Mouse (Mus musculus) CH12.LX (cell line): ENCODE measurements at regions not wholly inside any gene's neighbourhood (a gene's known extent, or its start where the extent isn't known, plus 50 kb on each side); places are given as distances from the start of the nearest gene placed in this dataset.
A peak's percentile ranks its signal among the peaks of the same experiment; 100 is the strongest.

Source experiments
- DNase-seq: peaks from one replicate; pipeline ENCODE4 v3.0.0-alpha.2; 2013; ENCODE audit errors: extremely low read depth
- H3K27ac ChIP-seq: 2 replicates; pipeline ENCODE4 v1.5.1; 2012; ENCODE audit warnings: low read depth, mild to moderate bottlenecking, control low read depth, moderate library complexity; ENCODE audit not compliant: insufficient read depth
- H3K27me3 ChIP-seq: replicated peaks from 2 replicates; pipeline ENCODE3; 2012; ENCODE audit warnings: inconsistent platforms
- H3K36me3 ChIP-seq, 2 experiments: replicated peaks in 1 of 2; 2 replicates each; pipeline versions ENCODE3 to v1.6.1; 2012; ENCODE audit warnings: inconsistent platforms in 1 of 2, low read length in 1 of 2, mild to moderate bottlenecking in 1 of 2, mixed read lengths in 1 of 2, moderate library complexity in 1 of 2; ENCODE audit not compliant: control insufficient read depth in 1 of 2, insufficient read depth in 1 of 2
- H3K4me1 ChIP-seq, 2 experiments: 2 replicates each; pipeline ENCODE4 v1.6.1; 2012; ENCODE audit warnings: inconsistent platforms in 1 of 2, moderate library complexity in 1 of 2; ENCODE audit not compliant: insufficient read depth in 2 of 2, control insufficient read depth in 1 of 2
- H3K4me2 ChIP-seq: 2 replicates; pipeline ENCODE4 v1.6.1; 2012; ENCODE audit warnings: low read depth, mild to moderate bottlenecking, control low read depth; ENCODE audit not compliant: poor library complexity, insufficient read depth, severe bottlenecking
- H3K4me3 ChIP-seq, 3 experiments: fragments of 150-350 bp in 1 of 3; sonication (generic) in 1 of 3; replicated peaks in 1 of 3; 2 replicates each; pipeline versions ENCODE3 to v1.5.1; 2011 to 2012; ENCODE audit warnings: low read depth in 2 of 3, low read length in 2 of 3, mild to moderate bottlenecking in 2 of 3, moderate library complexity in 2 of 3, control low read depth in 1 of 3, improper control_type of control experiment in 1 of 3, inconsistent platforms in 1 of 3, mixed read lengths in 1 of 3; ENCODE audit not compliant: poor library complexity in 1 of 3
- H3K79me2 ChIP-seq: replicated peaks from 2 replicates; pipeline ENCODE4 v1.6.1; 2012; ENCODE audit warnings: mild to moderate bottlenecking, moderate library complexity; ENCODE audit not compliant: control insufficient read depth, poor library complexity, insufficient read depth, severe bottlenecking; ENCODE audit errors: extremely low read depth
- H3K9ac ChIP-seq: 2 replicates; pipeline ENCODE4 v1.6.1; 2012; ENCODE audit warnings: low read depth, mild to moderate bottlenecking, control low read depth, moderate library complexity; ENCODE audit not compliant: insufficient read depth
- H3K9me3 ChIP-seq: replicated peaks from 2 replicates; pipeline ENCODE3; 2012; ENCODE audit warnings: low read length, inconsistent platforms, mixed read lengths
- CTCF ChIP-seq, 2 experiments: IDR thresholded peaks in 1 of 2; conservative IDR thresholded peaks in 1 of 2; 2 replicates each; pipeline ENCODE4 v1.5.1; 2011 to 2012; ENCODE audit warnings: low read depth in 2 of 2, low read length in 2 of 2, improper control_type of control experiment in 1 of 2, inconsistent platforms in 1 of 2, mild to moderate bottlenecking in 1 of 2, moderate library complexity in 1 of 2
- E2F4 ChIP-seq: IDR thresholded peaks from 2 replicates; pipeline ENCODE4 v1.6.1; 2011; ENCODE audit warnings: low read depth, low read length, improper control_type of control experiment; ENCODE audit not compliant: insufficient replicate concordance
- ELF1 ChIP-seq: IDR thresholded peaks from 2 replicates; pipeline ENCODE4 v1.6.1; 2014; ENCODE audit warnings: low read depth, mild to moderate bottlenecking, inconsistent platforms, low read length, improper control_type of control experiment
- EP300 ChIP-seq: IDR thresholded peaks from 2 replicates; pipeline ENCODE4 v1.6.1; 2011; ENCODE audit warnings: low read length, improper control_type of control experiment
- ETS1 ChIP-seq: conservative IDR thresholded peaks from 2 replicates; pipeline ENCODE4 v1.6.1; 2012; ENCODE audit warnings: low read depth, mild to moderate bottlenecking, inconsistent platforms, low read length, improper control_type of control experiment, moderate library complexity
- GABPA ChIP-seq: IDR thresholded peaks from 2 replicates; pipeline ENCODE4 v1.6.1; 2012; ENCODE audit warnings: low read depth, low read length, improper control_type of control experiment, inconsistent platforms; ENCODE audit not compliant: insufficient replicate concordance
- HCFC1 ChIP-seq: IDR thresholded peaks from 2 replicates; pipeline ENCODE4 v1.6.1; 2012; ENCODE audit warnings: low read depth, mild to moderate bottlenecking, inconsistent platforms, low read length, improper control_type of control experiment
- IRF4 ChIP-seq: IDR thresholded peaks from 2 replicates; pipeline ENCODE4 v1.6.1; 2014; ENCODE audit warnings: low read depth, mild to moderate bottlenecking, inconsistent platforms, low read length, improper control_type of control experiment
- JUN ChIP-seq: IDR thresholded peaks from 2 replicates; pipeline ENCODE4 v1.6.1; 2011; ENCODE audit warnings: low read depth, mild to moderate bottlenecking, low read length, improper control_type of control experiment, moderate library complexity; ENCODE audit not compliant: insufficient read depth
- JUND ChIP-seq: conservative IDR thresholded peaks from 2 replicates; pipeline ENCODE4 v1.6.1; 2011; ENCODE audit warnings: low read depth, low read length, improper control_type of control experiment
- MAX ChIP-seq: IDR thresholded peaks from 2 replicates; pipeline ENCODE4 v1.6.1; 2011; ENCODE audit warnings: low read length, improper control_type of control experiment
- MEF2A ChIP-seq: IDR thresholded peaks from 2 replicates; pipeline ENCODE4 v1.6.1; 2014; ENCODE audit warnings: low read depth, mild to moderate bottlenecking, inconsistent platforms, low read length, improper control_type of control experiment, borderline replicate concordance
- MYC ChIP-seq: IDR thresholded peaks from 2 replicates; pipeline ENCODE4 v1.6.1; 2011; ENCODE audit warnings: low read depth, mild to moderate bottlenecking, improper control_type of control experiment, low read length
- NRF1 ChIP-seq: IDR thresholded peaks from 2 replicates; pipeline ENCODE4 v1.6.1; 2014; ENCODE audit warnings: low read depth, mild to moderate bottlenecking, inconsistent platforms, low read length, improper control_type of control experiment, moderate library complexity
- POLR2A ChIP-seq: IDR thresholded peaks from 2 replicates; pipeline ENCODE4 v1.6.1; 2011; ENCODE audit warnings: low read depth, mild to moderate bottlenecking, improper control_type of control experiment, low read length
- POLR2AphosphoS2 ChIP-seq: IDR thresholded peaks from 2 replicates; pipeline ENCODE4 v1.6.1; 2011; ENCODE audit warnings: low read depth, low read length, improper control_type of control experiment
- RAD21 ChIP-seq: IDR thresholded peaks from 2 replicates; pipeline ENCODE4 v1.6.1; 2011; ENCODE audit warnings: low read depth, mild to moderate bottlenecking, low read length, improper control_type of control experiment, moderate library complexity
- RCOR1 ChIP-seq: conservative IDR thresholded peaks from 2 replicates; pipeline ENCODE4 v1.6.1; 2012; ENCODE audit warnings: low read depth, mild to moderate bottlenecking, inconsistent platforms, low read length, improper control_type of control experiment
- TBP ChIP-seq: conservative IDR thresholded peaks from 2 replicates; pipeline ENCODE4 v1.6.1; 2011; ENCODE audit warnings: low read depth, low read length, improper control_type of control experiment
- TCF12 ChIP-seq: IDR thresholded peaks from 2 replicates; pipeline ENCODE4 v1.6.1; 2014; ENCODE audit warnings: low read depth, mild to moderate bottlenecking, inconsistent platforms, low read length, improper control_type of control experiment
- UBTF ChIP-seq: IDR thresholded peaks from 2 replicates; pipeline ENCODE4 v1.6.1; 2012; ENCODE audit warnings: low read depth, mild to moderate bottlenecking, inconsistent platforms, low read length, improper control_type of control experiment, moderate library complexity
- USF1 ChIP-seq: IDR thresholded peaks from 2 replicates; pipeline ENCODE4 v1.6.1; 2014; ENCODE audit warnings: low read depth, mild to moderate bottlenecking, inconsistent platforms, low read length, improper control_type of control experiment
- USF2 ChIP-seq: conservative IDR thresholded peaks from 2 replicates; pipeline ENCODE4 v1.6.1; 2011; ENCODE audit warnings: low read depth, low read length, improper control_type of control experiment
- ZMIZ1 ChIP-seq: IDR thresholded peaks from 2 replicates; pipeline ENCODE4 v1.6.1; 2012; ENCODE audit warnings: low read depth, mild to moderate bottlenecking, inconsistent platforms, low read length, improper control_type of control experiment
- ZNF384 ChIP-seq: IDR thresholded peaks from 2 replicates; pipeline ENCODE4 v1.6.1; 2012; ENCODE audit warnings: low read depth, low read length, improper control_type of control experiment, inconsistent platforms
- dilution Hi-C: fragments of 300-500 bp; cut with MboI; formaldehyde crosslinking; loops from 2 replicates; pipeline ENCODE4 v1.14.3; 2020; ENCODE audit warnings: low sequenced_read_pairs; ENCODE audit not compliant: extremely low pct_unique_long_range_greater_than_20kb, extremely low pct_ligation_motif_present
- in situ Hi-C: fragments of 300-500 bp; cut with MboI; formaldehyde crosslinking; loops from 3 replicates; pipeline ENCODE4 v1.14.3; 2019; ENCODE audit warnings: low sequenced_read_pairs, low pct_ligation_motif_present, low pct_unique_long_range_greater_than_20kb, mixed read lengths

GRCm38 (mm10) chr15:96045561-96045960 is 241.8 kb upstream of the Arid2 start:
- H3K9me3 ChIP-seq: no peaks in the 10 kb centered on the region
- peak overlapping the region; percentile 57 for H3K27ac ChIP-seq
- no peaks in the 10 kb centered on the region for H3K27me3 ChIP-seq
- dilution Hi-C loops (no loop called here), in situ Hi-C loops (no loop called here)
- H3K36me3 ChIP-seq: no peaks in the 10 kb centered on the region
- no peak overlapping the region for H3K9ac ChIP-seq
- peaks cover 5 to 21% of the 10 kb centered on the region in 2 experiments for H3K4me1 ChIP-seq
- H3K4me3 ChIP-seq: no peak overlapping the region
- H3K79me2 ChIP-seq: no peaks in the 10 kb centered on the region
- peak; percentile 53 for DNase-seq
- TF ChIP-seq RAD21 (no peak), TBP (no peak), MEF2A (peak; percentile 51; the same call in 1 of the 2 replicates), ELF1 (no peak), JUN (peak; percentile 68; the same call in 1 of the 2 replicates), ETS1 (peak; percentile 74), RCOR1 (no peak), NRF1 (no peak), CTCF (conservative IDR thresholded peaks at IDR 0.05 in 1 of 2, IDR thresholded peaks at IDR 0.05 in 1 of 2; ENCODE audit: low read depth in 2 of 2, low read length in 2 of 2) (no peak), GABPA (no peak), USF2 (no peak), ZNF384 (no peak), POLR2A (no peak), USF1 (no peak), HCFC1 (no peak), UBTF (no peak), MAX (no peak), TCF12 (no peak), JUND (0 out of 2 replicates have a peak, but pooled peaks have one; percentile 44), EP300 (peak; percentile 75), MYC (no peak), IRF4 (peak; percentile 39; the same call in 1 of the 2 replicates)
- no peak overlapping the region for H3K4me2 ChIP-seq

- in situ Hi-C loops: no loop called here
- Histone ChIP-seq H3K4me1 (peaks cover 5 to 21% of the 10 kb centered on the region in 2 experiments), H3K27ac (no peak overlapping the region), H3K27me3 (no peaks in the 10 kb centered on the region), H3K36me3 (no peaks in the 10 kb centered on the region), H3K4me2 (no peak overlapping the region), H3K4me3 (no peak overlapping the region), H3K9ac (no peak overlapping the region), H3K9me3 (no peaks in the 10 kb centered on the region), H3K79me2 (no peaks in the 10 kb centered on the region)
- dilution Hi-C loops: no loop called here
- peak; percentile 67 for TF ChIP-seq ZNF384
- no peak for TF ChIP-seq ZMIZ1
- TF ChIP-seq JUN: no peak
- no peak for TF ChIP-seq E2F4
- no peak for TF ChIP-seq POLR2AphosphoS2
- no peak for TF ChIP-seq MAX
- DNase-seq: no peak
Observed at GRCm38 (mm10) chr15:96046651-96047050, 240.7 kb upstream of the Arid2 start.
